Mouse (Mus musculus) heart, postnatal 36 days (tissue): ENCODE data around the gene Naa10. TPM values are rescaled to one million over a fixed set of nuclear protein-coding genes. Genes with fewer than 3 reads are reported as not detected.

Experiments used
- DNase-seq, 2 experiments: peaks; one replicate each; pipeline ENCODE4 v3.0.0; 2021 to 2022
- intact Hi-C: fragments of 180-260 bp; cut with DNase I; formaldehyde crosslinking; loops from one replicate; pipeline ENCODE4 v1.15.1; 2025
- total RNA-seq, 2 experiments: library from RNA; stranded (reverse); gene quantifications; 2 replicates each; pipeline ENCODE4 v1.2.3; 2021

The Naa10 gene
- total RNA-seq, 2 experiments from 2014 or later: 58.2 to 61.4 TPM

DNA sequence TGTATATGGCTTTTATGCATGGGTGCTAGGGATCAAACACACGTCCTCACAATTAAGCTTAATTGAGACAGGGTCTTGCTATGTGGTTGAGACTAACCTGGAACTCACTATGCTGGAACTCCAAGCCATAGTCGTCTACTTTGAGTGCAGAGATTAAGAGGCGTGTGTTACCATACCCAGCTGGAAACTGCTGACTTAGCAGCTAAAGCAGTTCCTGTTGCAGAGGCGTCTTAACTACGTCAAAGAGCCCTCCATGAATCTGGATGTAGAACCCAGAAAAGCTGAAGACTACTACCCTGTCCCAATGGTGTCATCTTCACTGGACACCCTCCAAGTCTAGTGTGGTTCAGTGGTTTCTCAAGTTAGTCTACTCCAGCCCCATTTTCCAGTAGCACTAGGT is 3.1 kb downstream of the Naa10 start:
- DNase-seq: no peak
- intact Hi-C loops: loop anchor here (5.0 kb wide), 2 partner anchors 131 to 201 kb away; partner anchors contain the start of genes Abcd1, Bcap31, Idh3g and Ssr4

DNA sequence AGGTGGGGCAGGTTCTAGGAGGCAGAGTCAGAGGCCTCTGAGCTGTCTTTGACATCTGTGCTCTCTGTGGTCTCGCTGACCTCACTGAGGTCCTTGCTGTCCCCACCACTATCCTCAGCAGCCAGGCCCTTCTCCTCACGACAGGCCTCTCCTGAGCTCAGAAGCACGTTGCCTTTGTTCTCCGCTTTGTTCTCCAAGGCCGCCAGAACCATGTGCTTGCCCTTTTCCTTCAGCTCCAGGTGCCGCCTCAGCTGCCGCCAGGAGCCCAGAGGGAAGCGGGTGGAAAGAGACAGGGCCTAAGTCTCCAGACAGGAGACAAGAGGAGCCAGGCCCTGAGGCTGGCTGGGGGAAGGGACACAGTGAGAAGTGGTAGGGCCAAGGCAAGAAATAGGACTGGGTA is 4.8 kb downstream of the Naa10 start:
- no peak for DNase-seq
- intact Hi-C loops: loop anchor here (5.0 kb wide), 2 partner anchors 130 to 200 kb away; partner anchors contain the start of genes Abcd1, Bcap31, Idh3g and Ssr4

GRCm38 (mm10) chrX:73914827-73915703 is 6.7 kb downstream of the Naa10 start:
- intact Hi-C loops: loop anchor here (5.0 kb wide), 2 partner anchors 128 to 198 kb away; partner anchors contain the start of genes Abcd1, Bcap31, Idh3g and Ssr4

DNA sequence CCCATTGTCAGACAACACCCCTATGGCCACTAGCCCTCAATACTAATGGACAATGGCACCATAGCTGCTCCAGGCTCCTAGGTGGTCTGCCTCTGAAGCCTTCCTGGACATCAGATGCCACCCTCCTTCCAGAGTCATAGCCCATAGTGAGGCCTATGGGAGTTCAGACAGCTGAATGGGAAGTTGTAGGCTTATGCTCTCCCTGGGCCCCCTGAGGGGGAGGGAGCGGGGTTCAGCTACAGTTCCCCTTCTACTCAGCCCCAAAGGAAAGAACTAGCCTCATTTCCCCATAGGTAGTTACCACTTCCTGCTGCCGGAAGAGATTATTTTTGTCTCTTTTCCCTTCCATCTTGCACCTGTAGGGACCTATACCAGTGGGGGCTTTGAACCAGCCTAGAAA is 10.2 kb downstream of the Naa10 start:
- no peak for DNase-seq
- intact Hi-C loops: no loop called here

More at GRCm38 (mm10) chrX:73914827-73915703, 6.7 kb downstream of the Naa10 start:
- DNase-seq: peak; percentile 75 to 85

- peak in 1 of 2 experiments; percentile 19 for DNase-seq
- intact Hi-C loops: no loop called here
These were observed 10.6 kb downstream of the Naa10 start for GRCm38 (mm10) chrX:73911156-73911555.

GRCm38 (mm10) chrX:73910451-73910850 is 11.3 kb downstream of the Naa10 start:
- intact Hi-C loops: no loop called here
- DNase-seq: no peak

GRCm38 (mm10) chrX:73910049-73910448 is 11.7 kb downstream of the Naa10 start:
- DNase-seq: no peak
- intact Hi-C loops: no loop called here

GRCm38 (mm10) chrX:73897959-73898358 is 23.8 kb downstream of the Naa10 start:
- DNase-seq: no peak

DNA sequence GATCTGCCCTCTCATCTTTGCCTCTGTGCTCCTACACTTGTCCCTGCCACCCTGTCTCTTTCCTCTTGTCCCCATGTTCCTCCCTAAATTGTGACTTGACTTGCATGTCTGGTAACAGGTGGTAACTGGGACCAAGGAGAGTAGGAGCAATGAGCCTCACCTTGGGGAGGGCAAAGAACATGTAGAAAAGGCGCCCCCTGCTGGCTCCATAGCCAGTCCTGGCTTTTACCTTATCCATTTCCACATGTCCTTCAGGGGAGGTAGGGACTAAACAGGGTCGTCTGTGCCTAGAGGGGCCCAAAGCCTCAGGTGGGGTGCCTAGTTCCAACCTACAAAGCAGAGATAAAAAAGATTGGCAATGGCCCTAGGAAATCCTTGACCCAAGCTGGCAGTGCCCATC is 26.0 kb downstream of the Naa10 start, which contains the start of gene L1cam:
Gene L1cam, minus strand, starts transcription at position 387 of the 400 bp plus-strand sequence.
- intact Hi-C loops: loop anchor here (1.0 kb wide), 1 partner anchor 97 kb away; no protein-coding TSS in a partner anchor
- peak; percentile 38 to 59 for DNase-seq

More at GRCm38 (mm10) chrX:73897959-73898358, 23.8 kb downstream of the Naa10 start:
- intact Hi-C loops: no loop called here

- intact Hi-C loops: no loop called here
- no peak for DNase-seq
These were observed 28.9 kb downstream of the Naa10 start for GRCm38 (mm10) chrX:73892833-73893232.

- intact Hi-C loops: no loop called here
- no peak for DNase-seq
These were observed 30.1 kb downstream of the Naa10 start, which contains the start of gene Avpr2 for GRCm38 (mm10) chrX:73891551-73892152. Avpr2 (plus strand) TSS chrX:73892102.

GRCm38 (mm10) chrX:73881463-73881862 is 40.3 kb downstream of the Naa10 start:
- intact Hi-C loops: no loop called here
- DNase-seq: no peak

DNA sequence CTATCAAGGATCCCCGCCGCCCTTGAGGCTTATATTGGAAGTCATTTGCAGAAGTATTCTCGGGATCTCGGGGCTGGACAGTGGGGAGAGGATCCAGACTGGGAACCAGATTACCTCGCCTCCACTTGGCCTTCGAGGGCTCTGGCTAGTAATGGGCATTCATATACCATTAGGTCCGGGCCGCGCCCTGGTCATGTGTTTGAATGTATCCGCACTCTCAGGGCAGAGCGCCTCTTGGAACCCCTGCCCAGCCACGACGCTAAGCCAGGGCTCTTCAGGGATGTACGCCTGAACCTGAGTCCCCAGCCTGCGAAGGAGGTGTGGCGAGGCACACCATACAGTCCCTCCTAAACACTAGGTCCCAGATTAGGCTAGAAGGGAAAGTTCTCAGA is 40.7 kb downstream of the Naa10 start:
- no peak for DNase-seq
- intact Hi-C loops: no loop called here

DNA sequence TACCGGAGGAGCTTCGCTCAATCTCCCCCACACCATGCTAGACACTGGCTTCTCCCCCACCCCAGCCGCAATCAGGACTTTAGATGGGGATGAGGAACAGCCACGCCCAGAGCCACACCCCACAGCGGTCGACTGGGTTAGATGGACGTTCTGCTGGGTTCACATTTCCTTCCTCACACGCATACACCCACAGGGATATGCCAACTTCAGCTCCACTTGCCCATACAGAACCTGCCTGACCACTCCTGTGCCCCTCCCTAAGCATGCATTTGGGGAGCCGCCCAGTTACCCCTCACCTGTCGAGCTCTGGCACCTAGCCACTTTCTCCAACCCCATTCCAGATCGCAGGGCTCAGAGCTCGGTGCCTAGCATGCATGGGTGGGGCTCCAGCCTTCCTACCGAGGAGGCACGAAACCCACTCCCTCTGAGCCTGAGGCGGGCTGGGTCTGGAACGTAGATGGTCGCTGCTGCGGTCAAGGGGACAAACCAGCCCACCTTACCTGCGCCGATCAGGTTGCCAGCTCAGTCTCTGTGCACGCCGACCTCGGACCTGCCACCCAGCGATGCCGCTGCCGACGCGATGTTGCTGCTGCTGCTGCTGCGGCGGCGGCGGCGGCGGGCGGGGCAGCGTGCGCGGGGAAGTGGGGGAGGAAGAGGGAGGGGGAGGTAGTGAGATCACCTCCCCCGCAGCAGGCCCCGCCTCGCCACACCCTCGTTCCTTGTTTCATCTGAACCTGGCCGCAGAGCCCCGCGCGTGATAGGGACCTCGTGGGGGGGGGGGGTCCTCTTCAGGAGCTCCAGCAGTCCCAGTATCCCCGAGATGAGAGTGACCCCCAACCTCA is 41.3 kb downstream of the Naa10 start:
- DNase-seq: peak; percentile 9 to 16
- intact Hi-C loops: no loop called here

GRCm38 (mm10) chrX:73877014-73877413 is 44.7 kb downstream of the Naa10 start:
- no peak for DNase-seq
- intact Hi-C loops: no loop called here

GRCm38 (mm10) chrX:73875881-73876280 is 45.9 kb downstream of the Naa10 start:
- intact Hi-C loops: no loop called here
- DNase-seq: no peak

- intact Hi-C loops: no loop called here
These were observed 49.8 kb downstream of the Naa10 start for GRCm38 (mm10) chrX:73871956-73872355.

GRCm38 (mm10) chrX:73871474-73871873 is 50.3 kb downstream of the Naa10 start:
- intact Hi-C loops: no loop called here
- no peak for DNase-seq

More at GRCm38 (mm10) chrX:73871956-73872355, 49.8 kb downstream of the Naa10 start:
- no peak for DNase-seq

DNA sequence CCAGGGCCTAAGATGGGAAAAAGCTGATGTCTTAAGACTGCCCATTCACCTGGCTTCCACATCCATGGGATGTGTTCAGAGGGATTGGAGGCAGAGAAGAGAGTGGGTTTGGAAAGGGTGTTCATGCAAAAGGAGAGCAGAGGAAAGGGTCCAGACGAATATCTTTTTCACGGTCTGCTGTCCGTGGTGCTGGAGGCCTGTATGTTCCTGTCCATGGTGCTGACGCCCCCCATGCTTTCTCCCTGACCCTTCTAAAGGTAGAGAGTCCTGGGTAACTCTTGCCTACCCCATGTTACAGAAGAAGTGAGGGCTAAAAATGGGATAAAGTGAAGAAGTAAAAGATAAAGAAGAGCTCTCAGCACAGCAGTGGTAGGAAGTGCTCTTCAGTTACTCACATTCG is 52.4 kb downstream of the Naa10 start:
- peak in 1 of 2 experiments; percentile 38 for DNase-seq
- intact Hi-C loops: no loop called here

DNA sequence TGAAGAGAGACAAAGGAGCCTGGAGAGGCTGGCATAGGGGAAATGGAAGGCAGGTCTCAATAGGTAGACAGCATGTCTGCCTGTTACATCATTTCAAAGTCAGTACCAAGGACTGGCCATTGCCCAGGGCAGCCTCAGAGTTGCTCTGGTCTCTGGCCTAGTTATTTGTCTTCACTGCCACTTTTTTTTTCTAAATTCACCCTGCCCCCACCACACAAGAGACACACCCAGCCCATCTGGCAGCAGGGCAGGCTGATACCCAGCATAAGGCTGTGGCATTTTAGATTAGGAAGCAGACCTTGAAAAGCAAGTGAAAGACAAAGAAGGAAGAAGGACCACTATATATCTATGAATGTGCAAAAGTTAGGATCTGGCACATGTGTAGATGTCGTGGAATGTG is 53.9 kb downstream of the Naa10 start:
- DNase-seq: no peak

More for the DNA sequence above, 53.9 kb downstream of the Naa10 start:
- intact Hi-C loops: no loop called here
